Mouse (Mus musculus) G1E (cell line): Measurements from ENCODE around the gene Cmtr1. TPM values are rescaled to one million over a fixed set of nuclear protein-coding genes. Genes with fewer than 3 reads are reported as not detected.

Experiments used
- ATAC-seq: 2 replicates; pipeline ENCODE4 v1.8.0; 2016; ENCODE audit warnings: mild to moderate bottlenecking; ENCODE audit not compliant: insufficient number of reproducible peaks, poor library complexity, low FRiP score, severe bottlenecking; ENCODE audit errors: extremely low read depth
- DNase-seq: peaks from one replicate; pipeline ENCODE4 v3.0.0; 2012; ENCODE audit warnings: low spot score
- H3K27me3 ChIP-seq: 2 replicates; pipeline ENCODE4 v1.6.1; 2012; ENCODE audit warnings: mild to moderate bottlenecking, low read length, inconsistent platforms; ENCODE audit not compliant: insufficient read depth
- H3K36me3 ChIP-seq: replicated peaks from 2 replicates; pipeline ENCODE3; 2012; ENCODE audit warnings: mild to moderate bottlenecking, inconsistent platforms
- H3K4me1 ChIP-seq: 2 replicates; pipeline ENCODE4 v1.6.1; 2012; ENCODE audit warnings: low read depth, low read length, inconsistent platforms, mixed read lengths; ENCODE audit not compliant: insufficient read depth
- H3K4me3 ChIP-seq: 2 replicates; pipeline ENCODE4 v1.5.1; 2012; ENCODE audit warnings: low read depth, mild to moderate bottlenecking, inconsistent platforms, low read length, moderate library complexity, mixed read lengths
- H3K9me3 ChIP-seq: replicated peaks from 2 replicates; pipeline ENCODE4 v1.6.1; 2012; ENCODE audit warnings: inconsistent platforms
- CTCF ChIP-seq: IDR thresholded peaks from 2 replicates; pipeline ENCODE4 v1.5.1; 2012; ENCODE audit warnings: low read depth, low read length, inconsistent platforms, mixed read lengths
- GATA1 ChIP-seq: IDR thresholded peaks from 2 replicates; pipeline ENCODE4 v1.6.1; 2012; ENCODE audit warnings: borderline replicate concordance, low read length, inconsistent platforms, mixed read lengths
- GATA2 ChIP-seq: IDR thresholded peaks from 2 replicates; pipeline ENCODE4 v1.6.1; 2012; ENCODE audit warnings: low read depth, low read length, inconsistent platforms, borderline replicate concordance
- POLR2AphosphoS5 ChIP-seq: IDR thresholded peaks from 2 replicates; pipeline ENCODE4 v1.6.1; 2012; ENCODE audit warnings: low read depth, low read length, inconsistent platforms; ENCODE audit not compliant: insufficient replicate concordance
- TAL1 ChIP-seq: conservative IDR thresholded peaks from 2 replicates; pipeline ENCODE4 v1.6.1; 2012; ENCODE audit warnings: low read depth, low read length, inconsistent platforms, mixed read lengths
- polyA plus RNA-seq: library from polyadenylated mRNA; stranded (reverse); fragments of >175 nt; gene quantifications from 2 replicates; pipeline ENCODE4 v1.2.3, GENCODE M21; 2012
- total RNA-seq, 2 experiments: library from RNA; stranded (forward) in 1 of 2; stranded (reverse) in 1 of 2; fragments of 200-1000 nt in 1 of 2; fragments of >200 nt in 1 of 2; fragmentation: Nextera tagmentation in 1 of 2; gene quantifications; 2 replicates each; pipeline ENCODE4 v1.2.3; 2014 to 2017

Cmtr1 gene
- total and polyA plus RNA-seq, 3 experiments, result 82.7 to 182 (median 103) TPM

DNA sequence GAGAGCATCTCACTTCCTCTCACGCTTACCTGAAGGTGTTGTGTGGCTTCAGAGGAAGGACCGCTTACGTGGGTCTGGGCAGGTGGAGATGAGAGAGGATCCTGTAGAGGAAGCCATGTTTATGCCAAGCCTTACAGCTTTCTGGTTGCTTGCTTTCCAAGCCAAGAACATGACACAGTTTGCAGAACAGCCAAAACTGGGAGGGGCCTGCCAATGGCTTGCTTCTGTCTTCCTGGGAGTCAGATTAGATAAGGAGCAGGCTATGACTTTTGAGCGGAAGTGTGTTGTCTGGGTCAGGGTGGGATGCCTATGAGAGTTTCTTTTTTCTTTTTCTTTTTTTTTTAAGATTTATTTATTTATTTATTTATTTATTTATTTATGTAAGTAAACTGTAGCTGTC lies 23.0 kb upstream of the Cmtr1 start:
- Histone ChIP-seq H3K36me3 (peaks cover 95% of the 10 kb centered on the region), H3K4me3 (no peak overlapping the region), H3K27me3 (no peaks in the 10 kb centered on the region), H3K9me3 (no peaks in the 10 kb centered on the region), H3K4me1 (peaks cover 43% of the 10 kb centered on the region)
- TF ChIP-seq TAL1 (no peak), GATA2 (no peak), GATA1 (no peak), CTCF (no peak), POLR2AphosphoS5 (no peak)
- peak; percentile 38 for DNase-seq
- ATAC-seq, result no peak

DNA sequence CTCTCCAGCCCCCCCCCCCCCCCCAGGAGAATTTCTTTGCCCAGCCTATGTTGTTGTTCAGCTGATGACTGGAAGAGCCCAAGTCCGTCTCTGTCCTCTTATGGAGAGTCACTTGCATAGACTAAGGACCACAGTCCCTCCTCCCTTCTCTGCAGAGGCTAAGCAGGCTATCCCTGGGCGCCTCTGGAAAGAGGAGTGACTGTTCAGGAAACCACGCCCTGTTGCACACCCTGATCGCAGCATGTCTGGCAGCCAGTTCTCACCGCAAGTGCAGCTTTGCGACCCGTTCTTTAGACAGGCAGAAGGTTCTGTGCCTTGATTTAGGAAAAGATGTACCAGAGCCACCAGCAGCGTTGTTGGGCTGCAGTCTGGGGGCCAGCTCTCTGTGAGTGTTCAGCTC lies 22.5 kb upstream of the Cmtr1 start:
- ATAC-seq, result peak; percentile 77
- TF ChIP-seq CTCF (no peak), TAL1 (no peak), GATA1 (no peak), GATA2 (no peak), POLR2AphosphoS5 (no peak)
- Histone ChIP-seq H3K4me1 (peaks cover 43% of the 10 kb centered on the region), H3K9me3 (no peaks in the 10 kb centered on the region), H3K4me3 (no peak overlapping the region), H3K36me3 (peaks cover 94% of the 10 kb centered on the region), H3K27me3 (no peaks in the 10 kb centered on the region)
- peak; percentile 41 for DNase-seq

DNA sequence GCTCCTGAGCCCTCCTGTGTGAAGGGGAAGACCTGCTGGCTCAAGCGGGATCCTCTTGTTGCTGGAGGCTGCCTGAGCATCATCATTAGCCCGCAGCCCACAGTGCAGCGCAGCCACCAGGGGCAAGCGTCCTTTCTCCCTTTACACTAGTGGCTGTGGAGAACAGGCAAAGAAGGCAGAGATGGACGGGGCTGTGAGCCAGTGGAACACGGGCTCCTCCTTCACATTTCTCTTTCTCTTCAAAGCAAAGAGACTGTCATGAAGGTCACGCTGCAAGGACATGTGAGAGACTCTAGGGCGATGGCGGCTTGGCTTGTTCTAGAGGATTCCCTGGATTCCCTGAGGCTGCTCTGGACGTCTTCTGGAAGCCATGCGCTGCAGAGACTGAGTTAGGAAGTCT lies 19.4 kb upstream of the Cmtr1 start:
- H3K9me3 ChIP-seq, result no peaks in the 10 kb centered on the region
- peaks cover 40% of the 10 kb centered on the region for H3K4me1 ChIP-seq
- TF ChIP-seq GATA1 (no peak), GATA2 (no peak), CTCF (no peak), TAL1 (no peak)
- H3K4me3 ChIP-seq, result no peak overlapping the region
- H3K27me3 ChIP-seq, result no peaks in the 10 kb centered on the region
- ATAC-seq, result no peak
- no peak for DNase-seq
- H3K36me3 ChIP-seq, result peaks cover 82% of the 10 kb centered on the region

DNA sequence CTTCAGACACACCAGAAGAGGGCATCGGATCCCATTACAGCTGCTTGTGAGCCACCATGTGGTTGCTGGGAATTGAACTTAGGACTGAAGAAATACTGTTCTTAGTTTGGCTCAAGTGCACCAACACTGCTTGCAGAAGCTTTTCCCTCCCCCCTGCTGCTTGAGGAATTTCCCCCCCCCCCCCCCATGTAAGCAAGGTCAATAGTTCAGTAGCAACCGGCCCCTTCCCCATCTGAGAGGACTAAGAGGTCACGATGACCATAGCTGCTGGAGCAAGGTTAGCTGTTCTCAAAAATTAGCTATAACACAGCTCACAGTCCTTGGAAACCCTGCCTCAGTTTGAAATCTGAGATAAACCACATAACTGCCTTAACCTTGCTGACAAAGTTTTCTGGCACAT lies 18.2 kb upstream of the Cmtr1 start:
- H3K4me1 ChIP-seq, result peaks cover 30% of the 10 kb centered on the region
- H3K4me3 ChIP-seq, result no peak overlapping the region
- ATAC-seq (no peak), DNase-seq (no peak)
- TF ChIP-seq POLR2AphosphoS5 (no peak), GATA2 (no peak), TAL1 (no peak), GATA1 (no peak), CTCF (no peak)
- H3K27me3 ChIP-seq, result no peaks in the 10 kb centered on the region
- H3K9me3 ChIP-seq, result no peaks in the 10 kb centered on the region
- peaks cover 71% of the 10 kb centered on the region for H3K36me3 ChIP-seq

DNA sequence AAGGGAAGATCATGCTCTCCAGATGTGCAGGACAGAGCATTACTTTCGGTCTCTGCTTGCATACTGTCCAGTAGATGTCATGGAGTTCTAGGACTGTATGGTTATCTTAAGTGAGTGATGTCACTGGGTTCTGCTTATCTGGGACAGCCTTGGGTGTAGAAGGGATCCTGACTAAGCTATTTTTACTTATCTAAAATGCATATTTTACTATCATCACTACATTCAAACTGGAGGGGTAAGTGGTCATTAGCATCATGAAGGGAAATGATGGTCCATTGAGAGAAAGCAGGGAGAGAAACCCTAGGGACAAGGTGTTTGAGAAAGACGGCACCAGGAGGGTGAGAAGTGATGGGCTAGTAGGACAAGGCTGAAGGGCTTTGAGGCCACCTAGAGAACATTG lies 2.1 kb upstream of the Cmtr1 start:
- ATAC-seq (peak; percentile 90), DNase-seq (peak; percentile 54)
- Histone ChIP-seq H3K4me3 (no peak overlapping the region; the same call in 1 of the 2 replicates), H3K4me1 (peaks cover 48% of the 10 kb centered on the region), H3K9me3 (no peaks in the 10 kb centered on the region), H3K36me3 (peaks cover 11% of the 10 kb centered on the region), H3K27me3 (no peaks in the 10 kb centered on the region)
- peak; percentile 82 for TF ChIP-seq TAL1
- TF ChIP-seq CTCF, result no peak

DNA sequence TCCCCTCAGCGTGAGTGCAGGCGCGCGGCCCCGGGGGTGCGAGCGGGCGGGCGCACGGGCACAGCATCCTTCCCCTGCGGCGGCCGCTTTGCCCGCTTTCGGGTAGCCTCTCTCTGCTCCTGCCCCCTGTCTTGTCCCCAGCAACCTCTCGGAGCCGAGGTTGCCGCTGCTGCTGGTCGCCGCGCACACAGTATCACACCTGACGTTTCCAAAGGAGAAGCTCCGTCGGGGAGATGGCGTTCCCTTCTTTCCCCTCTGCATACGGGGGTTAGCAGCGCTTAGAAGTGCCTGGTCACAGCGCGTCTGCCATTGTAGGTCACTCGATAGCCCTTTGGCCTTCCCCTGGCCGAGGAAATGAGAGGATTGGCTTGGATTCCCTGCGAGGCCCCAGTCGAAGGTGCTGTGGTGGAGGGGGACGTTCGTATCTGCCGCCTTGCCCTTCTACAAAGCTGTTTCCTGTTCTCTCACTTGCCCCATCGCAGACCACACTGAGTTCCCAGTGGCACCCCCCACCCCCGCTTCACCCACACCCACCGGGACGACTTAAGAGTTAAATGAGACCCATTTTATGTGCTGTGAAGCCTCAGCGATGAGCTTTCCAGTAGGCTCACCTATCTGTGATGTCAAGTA lies 482 bp downstream of the Cmtr1 start:
- TF ChIP-seq POLR2AphosphoS5 (no peak), GATA1 (no peak), GATA2 (no peak), TAL1 (no peak), CTCF (no peak)
- DNase-seq (no peak), ATAC-seq (no peak)
- Histone ChIP-seq H3K4me3 (peak overlapping the region; percentile 96), H3K4me1 (peaks cover 61% of the 10 kb centered on the region), H3K9me3 (no peaks in the 10 kb centered on the region), H3K36me3 (peaks cover 36% of the 10 kb centered on the region), H3K27me3 (no peaks in the 10 kb centered on the region)

DNA sequence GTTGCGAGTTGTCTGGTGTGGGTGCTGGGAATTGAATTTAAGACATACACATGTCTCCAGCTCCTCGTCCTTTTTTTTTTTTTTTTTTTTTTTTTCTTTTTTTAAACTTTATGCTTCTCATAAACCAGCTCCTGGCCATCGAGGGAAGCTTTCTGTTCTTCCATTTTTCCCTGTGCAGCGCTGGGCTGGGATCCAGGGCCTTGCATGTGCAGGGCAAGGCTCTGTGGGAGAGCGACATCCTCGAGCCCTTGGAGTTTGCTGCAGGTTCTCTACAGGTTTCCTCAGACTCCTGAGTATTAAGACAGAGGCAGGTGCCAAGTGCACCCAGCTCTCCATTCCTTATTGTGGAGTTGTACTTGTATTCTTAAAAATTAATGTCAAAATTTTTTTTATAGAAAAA lies 1.8 kb downstream of the Cmtr1 start:
- TF ChIP-seq GATA1, result no peak
- TF ChIP-seq GATA2, result no peak
- no peak for TF ChIP-seq TAL1
- TF ChIP-seq POLR2AphosphoS5, result no peak
- TF ChIP-seq CTCF, result no peak
- Histone ChIP-seq H3K4me3 (no peak overlapping the region; the same call in 1 of the 2 replicates), H3K27me3 (no peaks in the 10 kb centered on the region), H3K36me3 (peaks cover 48% of the 10 kb centered on the region), H3K4me1 (peaks cover 69% of the 10 kb centered on the region), H3K9me3 (no peaks in the 10 kb centered on the region)
- DNase-seq (no peak), ATAC-seq (no peak)
